Mouse (Mus musculus): ENCODE results near the gene Ino80. TPM values are rescaled to one million over a fixed set of nuclear protein-coding genes. Genes with fewer than 3 reads are reported as not detected.
A peak's percentile ranks its signal among the peaks of the same experiment; 100 is the strongest.

Gene Ino80
- polyA plus RNA-seq, 1 experiment from 2014 or later, result 4.2 TPM

DNA sequence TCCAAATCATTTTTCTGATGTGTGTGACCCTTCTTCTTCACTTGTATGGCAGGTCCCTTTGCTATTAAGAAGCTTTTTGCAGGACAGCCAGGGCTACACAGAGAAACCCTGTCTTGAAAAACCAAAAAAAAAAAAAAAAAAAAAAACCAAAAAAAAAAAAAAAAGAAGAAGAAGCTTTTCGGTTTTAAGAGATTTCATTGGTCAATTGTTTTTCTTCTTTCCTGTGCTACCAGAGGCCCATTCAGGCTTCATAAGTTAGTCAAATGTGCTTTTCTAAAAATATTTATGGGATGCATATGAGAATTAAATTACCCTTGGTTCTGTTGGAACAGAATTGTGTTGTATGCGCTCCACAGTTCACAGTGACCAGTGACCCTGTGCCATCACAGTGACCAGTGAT lies 21.4 kb upstream of the Ino80 start:
- 95% methylated on average over 2 of the region's 2 CpGs for WGBS
- Histone ChIP-seq H3K4me1 (replicated peaks) (no peaks in the 10 kb centered on the region), H3K4me3 (replicated peaks) (no peak overlapping the region), H3K9me3 (no peaks in the 10 kb centered on the region), H3K9ac (replicated peaks) (no peak overlapping the region), H3K27me3 (no peaks in the 10 kb centered on the region), H3K36me3 (no peaks in the 10 kb centered on the region), H3K27ac (no peak overlapping the region), H3K4me2 (no peak overlapping the region)
- ATAC-seq (ENCODE audit: insufficient number of reproducible peaks, insufficient read depth, low FRiP score, low TSS enrichment, low read depth), result no peak

DNA sequence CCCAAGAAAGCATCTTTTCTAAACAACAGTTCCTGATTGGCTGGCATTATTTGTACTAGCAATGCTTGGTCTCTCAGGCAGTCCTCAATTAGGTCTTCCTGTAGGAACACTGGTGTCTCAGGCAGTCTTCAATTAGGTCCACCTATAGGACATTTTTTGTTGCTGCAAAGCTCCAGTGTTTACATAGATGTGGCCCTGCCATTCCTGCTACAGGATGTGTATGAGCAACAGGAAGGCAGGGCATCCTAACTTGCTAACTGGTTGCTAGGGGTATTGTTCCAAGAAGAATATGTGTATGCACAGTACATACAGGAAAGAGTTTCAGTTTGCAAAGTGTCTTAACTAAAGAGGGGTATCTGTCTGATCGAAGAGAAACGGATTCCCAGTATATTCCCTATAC lies 18.6 kb upstream of the Ino80 start:
- H3K4me2 ChIP-seq, result no peak overlapping the region
- H3K4me3 ChIP-seq (replicated peaks), result no peak overlapping the region
- WGBS, result 93% methylated on average over 2 of the region's 2 CpGs
- no peaks in the 10 kb centered on the region for H3K36me3 ChIP-seq
- ATAC-seq (ENCODE audit: insufficient number of reproducible peaks, insufficient read depth, low FRiP score, low TSS enrichment, low read depth), result no peak
- H3K9ac ChIP-seq (replicated peaks), result no peak overlapping the region
- no peak overlapping the region for H3K27ac ChIP-seq
- H3K4me1 ChIP-seq (replicated peaks), result no peaks in the 10 kb centered on the region
- no peaks in the 10 kb centered on the region for H3K9me3 ChIP-seq
- H3K27me3 ChIP-seq, result no peaks in the 10 kb centered on the region

DNA sequence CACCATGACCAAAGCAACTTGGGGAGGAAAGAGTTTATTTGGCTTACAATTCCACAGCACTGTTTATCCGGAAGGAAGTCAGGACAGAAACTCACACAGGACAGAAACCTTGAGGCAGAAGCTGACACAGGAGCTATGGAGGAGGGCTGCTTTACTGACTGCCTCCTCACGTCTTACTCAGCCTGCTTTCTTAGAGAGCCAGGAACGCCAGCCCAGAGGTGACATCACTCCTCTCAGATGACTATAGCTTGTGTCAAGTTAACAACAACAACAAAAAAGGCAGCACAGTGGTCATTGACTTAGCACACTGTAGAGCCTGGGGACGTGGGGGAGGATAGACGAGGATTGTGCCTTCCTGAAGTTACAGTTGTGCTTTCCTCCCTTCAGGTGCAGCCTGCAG lies 14.5 kb upstream of the Ino80 start:
- no peaks in the 10 kb centered on the region for H3K36me3 ChIP-seq
- no peaks in the 10 kb centered on the region for H3K27me3 ChIP-seq
- no peaks in the 10 kb centered on the region for H3K4me1 ChIP-seq (replicated peaks)
- H3K4me2 ChIP-seq, result no peak overlapping the region
- no peak overlapping the region for H3K9ac ChIP-seq (replicated peaks)
- no peak overlapping the region for H3K27ac ChIP-seq
- no peak for ATAC-seq (ENCODE audit: insufficient number of reproducible peaks, insufficient read depth, low FRiP score, low TSS enrichment, low read depth)
- H3K9me3 ChIP-seq, result no peaks in the 10 kb centered on the region
- whole genome bisulfite sequencing, result 58% methylated on average over 5 of the region's 5 CpGs
- no peak overlapping the region for H3K4me3 ChIP-seq (replicated peaks)

DNA sequence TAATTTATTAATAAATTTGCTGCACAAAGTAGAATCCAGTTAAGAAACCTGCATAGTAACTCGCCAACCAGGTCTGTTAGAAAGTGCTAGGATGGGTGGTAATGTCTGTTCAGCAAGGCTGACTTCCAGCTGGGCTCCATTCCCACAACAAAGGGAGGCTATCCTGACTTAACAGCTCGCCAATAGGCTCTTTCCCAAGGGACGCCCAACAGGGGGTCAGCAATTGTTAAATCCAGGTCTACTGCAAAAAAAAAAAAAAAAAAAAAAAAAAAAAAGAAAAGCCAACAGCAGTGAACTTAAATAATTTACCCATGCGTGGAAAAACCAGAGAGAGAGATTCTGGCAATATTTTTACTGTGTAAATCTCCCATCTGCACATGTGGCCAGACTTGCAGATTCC lies 9.0 kb upstream of the Ino80 start:
- no peaks in the 10 kb centered on the region for H3K27me3 ChIP-seq
- ATAC-seq (ENCODE audit: insufficient number of reproducible peaks, insufficient read depth, low FRiP score, low TSS enrichment, low read depth), result no peak
- H3K9ac ChIP-seq (replicated peaks), result no peak overlapping the region
- no peak overlapping the region for H3K27ac ChIP-seq
- no peak overlapping the region for H3K4me3 ChIP-seq (replicated peaks)
- no peaks in the 10 kb centered on the region for H3K36me3 ChIP-seq
- no peaks in the 10 kb centered on the region for H3K9me3 ChIP-seq
- no peak overlapping the region for H3K4me2 ChIP-seq
- WGBS, result 11% methylated on average over 4 of the region's 4 CpGs
- no peaks in the 10 kb centered on the region for H3K4me1 ChIP-seq (replicated peaks)

DNA sequence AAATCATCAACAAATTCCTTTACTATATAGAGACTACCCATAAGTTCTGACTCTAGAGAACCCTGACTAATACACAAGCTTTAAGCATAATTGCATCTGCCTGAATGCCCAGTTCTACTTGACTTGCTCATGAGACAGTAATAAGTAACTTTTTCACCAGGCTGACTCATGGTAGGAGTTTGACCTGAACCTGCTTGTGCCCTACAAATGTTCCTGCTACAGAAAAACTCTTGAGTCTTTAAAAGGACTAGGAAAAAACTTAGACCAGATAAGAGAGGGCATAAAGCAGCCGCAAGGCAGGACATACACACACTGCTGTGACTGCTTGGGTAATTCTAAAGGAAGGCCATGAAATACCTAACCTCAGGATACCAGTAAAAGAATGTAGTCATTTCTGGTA lies 4.8 kb upstream of the Ino80 start:
- no peak for ATAC-seq (ENCODE audit: insufficient number of reproducible peaks, insufficient read depth, low FRiP score, low TSS enrichment, low read depth)
- WGBS, result 97% methylated on average over 1 of the region's 1 CpGs
- Histone ChIP-seq H3K4me1 (replicated peaks) (0 out of 2 replicates have a peak, but pooled peaks cover 6% of the 10 kb centered on the region), H3K4me2 (no peak overlapping the region), H3K36me3 (no peaks in the 10 kb centered on the region), H3K9me3 (no peaks in the 10 kb centered on the region), H3K27ac (no peak overlapping the region), H3K27me3 (no peaks in the 10 kb centered on the region), H3K4me3 (replicated peaks) (no peak overlapping the region), H3K9ac (replicated peaks) (no peak overlapping the region)

DNA sequence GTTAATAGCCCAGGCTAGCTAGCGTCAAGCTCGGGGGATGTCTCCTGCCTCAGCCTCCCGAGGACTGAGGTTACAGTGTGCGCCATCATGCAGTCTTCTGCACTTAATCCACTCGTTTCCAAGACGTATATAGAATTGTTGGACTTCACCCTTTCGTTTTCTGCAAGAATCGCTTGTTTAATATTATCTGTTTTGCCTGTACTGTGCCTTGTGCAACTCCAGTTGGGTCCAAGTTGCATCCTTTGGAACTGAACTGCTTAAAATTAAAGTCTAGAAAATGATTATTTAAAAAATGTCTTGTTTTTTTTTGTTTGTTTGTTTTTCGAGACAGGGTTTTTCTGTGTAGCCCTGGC lies 886 bp upstream of the Ino80 start:
- peaks cover 14% of the 10 kb centered on the region for H3K4me1 ChIP-seq (replicated peaks)
- no peaks in the 10 kb centered on the region for H3K9me3 ChIP-seq
- H3K9ac ChIP-seq (replicated peaks), result peak overlapping the region; percentile 97
- no peak; the same call in 1 of the 2 replicates for ATAC-seq (ENCODE audit: insufficient number of reproducible peaks, insufficient read depth, low FRiP score, low TSS enrichment, low read depth)
- H3K4me3 ChIP-seq (replicated peaks), result peak overlapping the region; percentile 90
- no peaks in the 10 kb centered on the region for H3K36me3 ChIP-seq
- peak overlapping the region; percentile 67 for H3K4me2 ChIP-seq
- WGBS, result 14% methylated on average over 9 of the region's 9 CpGs
- no peaks in the 10 kb centered on the region for H3K27me3 ChIP-seq
- H3K27ac ChIP-seq, result peak overlapping the region; percentile 99

DNA sequence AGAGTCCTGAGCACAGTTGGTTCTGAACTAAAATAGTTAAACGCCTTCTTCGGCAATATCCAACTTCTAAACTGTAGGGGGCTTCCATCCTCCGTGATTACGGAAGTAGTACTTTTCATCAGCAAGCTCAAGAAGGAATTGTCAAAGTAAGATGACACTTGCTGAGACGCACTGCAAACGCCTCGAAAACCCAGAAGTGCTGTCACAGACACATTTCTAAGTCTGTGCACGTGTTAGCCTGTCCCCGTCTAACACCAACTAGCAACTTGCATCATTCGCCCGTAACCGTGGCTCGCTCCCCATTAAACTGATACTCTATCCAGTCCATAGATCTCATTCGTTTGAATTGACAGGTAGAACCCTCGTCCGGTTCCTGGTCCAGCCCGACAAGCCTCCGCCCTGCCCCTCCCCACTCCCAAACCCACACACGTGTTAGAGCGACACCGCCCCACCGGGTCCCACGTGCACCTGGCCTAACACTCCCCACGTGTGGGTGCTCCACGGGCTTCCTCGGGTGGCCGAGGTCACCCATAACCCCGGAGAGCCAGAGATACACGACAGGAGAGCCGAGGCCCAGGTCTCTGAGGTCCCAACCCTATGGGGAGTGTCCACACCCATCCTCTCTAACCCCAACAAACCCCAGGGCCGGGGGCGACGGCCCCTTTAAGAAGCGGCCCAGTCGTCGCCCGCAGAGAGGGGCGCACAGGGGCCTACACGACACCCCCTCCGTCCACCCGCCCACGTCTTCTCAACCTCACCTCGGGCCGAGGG lies 681 bp downstream of the Ino80 start:
- peak; percentile 61 for ATAC-seq (ENCODE audit: insufficient number of reproducible peaks, insufficient read depth, low FRiP score, low TSS enrichment, low read depth)
- peak overlapping the region; percentile 99 for H3K27ac ChIP-seq
- peak overlapping the region; percentile 97 for H3K9ac ChIP-seq (replicated peaks)
- H3K36me3 ChIP-seq, result peaks cover 10% of the 10 kb centered on the region
- H3K4me2 ChIP-seq, result peak overlapping the region; percentile 77
- under 1% methylated on average over 43 of the region's 44 CpGs for WGBS
- peaks cover 14% of the 10 kb centered on the region for H3K4me1 ChIP-seq (replicated peaks)
- H3K27me3 ChIP-seq, result no peaks in the 10 kb centered on the region
- H3K4me3 ChIP-seq (replicated peaks), result peak overlapping the region; percentile 90
- no peaks in the 10 kb centered on the region for H3K9me3 ChIP-seq

DNA sequence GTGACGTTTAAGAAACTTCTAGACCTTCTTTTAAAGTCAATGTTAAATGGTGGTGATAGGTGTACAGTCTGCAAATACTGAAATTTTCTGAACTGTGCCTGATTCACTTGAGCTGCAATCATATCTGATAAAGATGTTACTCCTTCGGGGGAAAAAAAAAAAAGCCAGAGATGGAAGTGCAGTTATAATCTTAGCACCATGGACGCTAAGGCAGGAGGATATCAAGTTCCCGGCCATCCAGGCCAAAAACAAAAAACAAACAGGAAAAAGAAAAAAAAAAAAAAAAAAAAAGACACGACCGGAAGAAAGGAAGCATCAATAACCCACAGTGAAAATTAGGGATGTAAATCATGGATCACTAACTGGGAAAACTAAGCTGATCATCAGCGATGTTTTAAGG lies 1.3 kb downstream of the Ino80 start:
- H3K27ac ChIP-seq, result no peak overlapping the region; the same call in 1 of the 2 replicates
- peaks cover 10% of the 10 kb centered on the region for H3K36me3 ChIP-seq
- H3K4me2 ChIP-seq, result peak overlapping the region; percentile 77
- H3K9ac ChIP-seq (replicated peaks), result peak overlapping the region; percentile 97; the same call in 1 of the 2 replicates
- peak overlapping the region; percentile 90 for H3K4me3 ChIP-seq (replicated peaks)
- no peaks in the 10 kb centered on the region for H3K27me3 ChIP-seq
- peaks cover 14% of the 10 kb centered on the region for H3K4me1 ChIP-seq (replicated peaks)
- no peaks in the 10 kb centered on the region for H3K9me3 ChIP-seq
- ATAC-seq (ENCODE audit: insufficient number of reproducible peaks, insufficient read depth, low FRiP score, low TSS enrichment, low read depth), result no peak
- 24% methylated on average over 7 of the region's 7 CpGs for WGBS

DNA sequence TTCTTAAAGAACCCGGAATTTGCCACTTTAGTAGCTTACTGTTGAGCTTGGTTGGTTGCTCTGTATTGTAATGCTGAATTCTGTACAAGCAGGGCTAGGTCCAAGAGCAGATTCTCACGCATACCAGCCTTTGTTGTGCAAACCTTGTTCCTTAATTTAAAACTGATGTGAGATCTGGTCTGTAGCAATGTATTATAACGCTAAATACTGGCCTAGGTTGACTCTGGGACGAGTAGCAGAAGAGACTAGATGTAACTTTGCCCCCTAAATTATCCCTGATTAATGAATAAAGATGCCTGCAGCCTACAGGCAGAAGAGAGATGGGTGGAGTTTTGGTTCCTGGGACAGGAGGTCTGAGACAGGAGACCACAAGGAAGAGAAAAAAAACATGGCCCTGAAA lies 13.5 kb downstream of the Ino80 start:
- H3K4me1 ChIP-seq (replicated peaks), result no peaks in the 10 kb centered on the region
- no peak overlapping the region for H3K27ac ChIP-seq
- no peak overlapping the region for H3K4me2 ChIP-seq
- H3K9ac ChIP-seq (replicated peaks), result no peak overlapping the region
- ATAC-seq (ENCODE audit: insufficient number of reproducible peaks, insufficient read depth, low FRiP score, low TSS enrichment, low read depth), result no peak
- no peaks in the 10 kb centered on the region for H3K9me3 ChIP-seq
- 64% methylated on average over 4 of the region's 4 CpGs for WGBS
- H3K4me3 ChIP-seq (replicated peaks), result no peak overlapping the region
- peaks cover 13% of the 10 kb centered on the region for H3K36me3 ChIP-seq
- H3K27me3 ChIP-seq, result no peaks in the 10 kb centered on the region

DNA sequence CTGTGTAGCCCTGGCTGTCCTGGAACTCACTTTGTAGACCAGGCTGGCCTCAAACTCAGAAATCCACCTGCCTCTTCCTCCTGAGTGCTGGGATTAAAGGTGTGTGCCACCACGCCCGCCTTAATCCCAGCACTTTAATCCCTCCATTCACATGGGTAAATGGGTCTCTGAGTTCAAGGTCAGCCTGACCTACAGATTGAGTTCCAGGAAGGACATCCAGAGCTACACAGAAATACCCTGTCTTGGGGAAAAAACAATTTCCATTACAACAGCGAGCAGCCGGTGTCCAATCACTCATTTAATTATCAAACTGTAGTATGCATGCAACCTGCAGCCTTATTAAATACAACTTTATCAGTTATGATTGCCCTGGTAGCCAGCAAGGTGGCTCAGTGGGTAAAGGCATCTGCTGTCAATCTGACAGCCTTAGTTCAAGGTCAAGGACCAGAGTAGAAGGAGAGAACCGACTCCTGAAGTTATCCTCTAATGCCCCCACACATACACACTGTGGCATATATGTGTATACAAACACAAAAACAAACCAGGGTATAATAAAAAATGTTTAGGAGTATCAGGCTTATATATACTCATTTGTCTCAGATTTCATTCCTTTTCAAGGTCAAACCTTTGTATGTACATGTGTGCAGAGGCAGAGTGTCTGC lies 14.2 kb downstream of the Ino80 start:
- H3K4me1 ChIP-seq (replicated peaks), result no peaks in the 10 kb centered on the region

DNA sequence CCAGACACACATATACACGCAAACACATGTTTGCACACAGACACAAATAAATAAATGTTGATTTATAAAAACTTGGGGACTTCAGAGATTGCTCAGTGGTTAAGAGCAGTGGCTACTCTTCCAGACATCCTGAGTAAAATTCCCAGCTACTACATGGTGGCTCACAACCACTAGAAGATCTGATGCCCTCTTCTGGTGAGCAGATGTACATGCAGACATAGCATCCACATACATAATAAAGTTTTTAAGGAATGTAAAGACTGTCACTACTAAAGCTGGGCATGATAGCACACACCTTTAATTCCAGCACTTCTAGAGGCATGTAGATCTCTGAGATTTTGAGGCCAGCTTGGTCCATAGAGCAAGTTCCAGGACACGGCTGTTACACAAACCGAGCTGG lies 16.5 kb downstream of the Ino80 start:
- Histone ChIP-seq H3K4me3 (replicated peaks) (no peak overlapping the region), H3K27ac (no peak overlapping the region), H3K27me3 (no peaks in the 10 kb centered on the region), H3K4me1 (replicated peaks) (no peaks in the 10 kb centered on the region), H3K9ac (replicated peaks) (no peak overlapping the region), H3K4me2 (no peak overlapping the region), H3K9me3 (no peaks in the 10 kb centered on the region), H3K36me3 (peaks cover 22% of the 10 kb centered on the region)
- ATAC-seq (ENCODE audit: insufficient number of reproducible peaks, insufficient read depth, low FRiP score, low TSS enrichment, low read depth), result no peak
- WGBS, result 97% methylated on average over 3 of the region's 3 CpGs

More for the DNA sequence above, 14.2 kb downstream of the Ino80 start:
- Histone ChIP-seq H3K9me3 (no peaks in the 10 kb centered on the region), H3K4me3 (replicated peaks) (no peak overlapping the region), H3K9ac (replicated peaks) (no peak overlapping the region), H3K27me3 (no peaks in the 10 kb centered on the region), H3K36me3 (peaks cover 13% of the 10 kb centered on the region), H3K27ac (no peak overlapping the region), H3K4me2 (no peak overlapping the region)
- WGBS, result 93% methylated on average over 5 of the region's 5 CpGs
- no peak for ATAC-seq (ENCODE audit: insufficient number of reproducible peaks, insufficient read depth, low FRiP score, low TSS enrichment, low read depth)
